Mouse (Mus musculus): ENCODE measurements at regions not wholly inside any gene's neighbourhood (a gene's known extent, or its start where the extent isn't known, plus 50 kb on each side); places are given as distances from the start of the nearest gene placed in this dataset.

DNA sequence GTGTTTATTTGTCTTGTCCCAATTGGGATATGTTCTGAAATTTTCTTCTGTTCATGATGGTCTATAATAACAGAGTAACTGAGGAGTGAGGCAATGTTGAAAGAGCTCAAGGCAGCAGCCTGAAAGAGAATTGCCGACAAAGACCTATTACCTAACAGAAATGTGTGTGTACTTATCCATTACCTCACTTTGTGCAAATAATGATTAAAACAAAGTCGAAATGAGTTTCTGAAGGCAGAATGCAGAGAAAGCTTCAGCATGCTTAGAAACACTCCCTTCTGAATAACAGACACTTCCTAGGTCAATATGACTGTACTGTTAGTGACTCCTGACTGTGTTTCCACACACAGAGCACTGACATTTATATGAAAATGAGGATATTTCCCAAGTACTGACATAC, 63.0 kb downstream of the Kbtbd8 start:
- DNase-seq = no peak

DNA sequence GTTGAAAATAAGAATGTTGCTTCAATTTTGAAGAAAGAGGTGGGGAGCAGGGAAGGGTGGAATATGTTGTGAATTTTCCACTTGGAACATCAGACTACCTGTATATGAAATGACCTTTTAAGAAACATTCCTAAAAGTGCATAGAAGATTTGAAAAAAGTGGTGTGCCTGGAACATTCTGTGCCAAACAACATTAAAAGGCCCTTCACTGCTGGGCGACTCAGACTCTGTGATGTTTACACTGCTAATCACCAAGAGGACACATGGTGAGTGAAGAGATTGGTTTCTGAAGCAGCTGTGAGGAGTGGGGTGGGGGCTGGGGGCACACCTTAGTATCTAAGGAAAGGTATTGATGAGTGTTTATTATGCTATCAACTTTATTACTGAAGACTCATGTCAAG, 65.2 kb downstream of the Kbtbd8 start:
- no peak for DNase-seq

DNA sequence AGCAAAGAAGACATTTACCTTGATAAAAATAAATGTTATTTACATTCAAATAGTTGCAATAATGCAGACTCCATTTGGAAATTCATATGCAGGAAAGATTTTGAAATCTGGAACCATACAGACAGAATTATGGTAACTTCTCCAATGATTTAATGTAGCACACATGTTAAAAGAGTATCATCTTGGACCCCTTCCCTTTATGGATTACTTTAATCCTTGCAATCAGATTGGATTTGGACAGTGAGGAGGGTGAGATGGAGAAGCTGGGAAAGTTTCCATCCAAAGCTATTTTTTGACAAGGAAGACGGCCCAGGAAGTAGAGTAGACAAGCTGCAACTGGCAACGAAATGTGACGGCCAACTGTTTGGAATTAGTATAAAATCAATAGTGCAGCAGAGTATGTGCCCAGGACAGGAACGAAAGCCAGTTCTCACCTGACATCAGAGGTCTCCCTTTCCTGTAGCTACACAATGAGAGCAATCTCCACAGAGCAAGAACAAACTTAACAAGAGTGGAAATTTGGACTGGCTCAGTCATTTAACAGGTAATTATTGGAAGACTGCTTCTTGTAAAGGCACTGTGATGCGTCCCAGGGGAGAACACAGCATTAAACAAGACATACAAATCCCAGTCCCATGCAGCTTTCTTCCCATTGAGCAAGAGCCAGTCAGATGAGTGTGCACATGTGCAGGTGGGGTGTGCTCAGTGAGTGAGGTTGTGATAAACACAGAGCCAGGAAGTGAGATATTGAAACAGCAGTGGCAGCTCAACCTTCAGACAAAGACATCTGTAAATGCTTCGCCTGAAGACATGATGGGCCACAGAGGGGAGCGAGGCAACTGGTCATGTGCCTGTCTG, 68.3 kb downstream of the Kbtbd8 start:
- DNase-seq = no peak

DNA sequence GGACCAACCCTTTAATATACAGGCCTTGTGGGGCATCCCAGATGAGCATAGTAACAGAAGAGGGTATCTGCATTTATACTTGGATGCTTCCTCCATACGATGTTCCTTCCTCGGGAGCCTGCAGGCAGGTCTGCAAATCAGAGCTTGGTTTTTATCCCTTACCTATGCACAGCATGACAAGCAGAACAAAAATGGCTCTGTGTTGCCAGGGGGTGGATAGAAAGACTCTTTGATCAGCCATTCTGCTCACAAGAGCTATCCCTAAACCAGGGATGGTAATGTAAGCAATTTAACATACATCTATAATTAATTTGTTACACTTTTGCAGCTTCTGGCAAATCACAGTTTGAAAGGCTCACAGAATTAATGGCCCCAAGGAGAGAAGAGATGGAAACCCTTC, 79.6 kb downstream of the Kbtbd8 start:
- no peak for DNase-seq

DNA sequence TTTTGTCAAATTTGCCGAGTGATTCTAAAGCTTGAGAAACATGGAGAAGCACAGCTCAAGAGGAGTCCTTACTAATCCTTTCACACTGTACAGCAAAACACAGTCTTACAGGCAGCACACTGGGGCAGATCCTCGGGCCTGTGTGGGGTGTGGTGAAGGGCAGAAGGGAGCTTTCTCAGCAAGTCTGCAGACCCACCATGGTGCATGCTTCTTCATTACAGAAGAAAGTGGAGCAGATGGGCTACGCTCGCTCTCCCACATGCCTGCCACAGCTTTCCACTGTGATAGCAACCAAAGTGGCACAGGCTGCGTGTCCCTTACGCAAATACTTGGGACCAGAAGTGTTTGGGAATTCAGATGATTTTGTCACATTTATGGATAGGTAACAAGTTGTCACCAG, 81.6 kb downstream of the Kbtbd8 start:
- no peak for DNase-seq

DNA sequence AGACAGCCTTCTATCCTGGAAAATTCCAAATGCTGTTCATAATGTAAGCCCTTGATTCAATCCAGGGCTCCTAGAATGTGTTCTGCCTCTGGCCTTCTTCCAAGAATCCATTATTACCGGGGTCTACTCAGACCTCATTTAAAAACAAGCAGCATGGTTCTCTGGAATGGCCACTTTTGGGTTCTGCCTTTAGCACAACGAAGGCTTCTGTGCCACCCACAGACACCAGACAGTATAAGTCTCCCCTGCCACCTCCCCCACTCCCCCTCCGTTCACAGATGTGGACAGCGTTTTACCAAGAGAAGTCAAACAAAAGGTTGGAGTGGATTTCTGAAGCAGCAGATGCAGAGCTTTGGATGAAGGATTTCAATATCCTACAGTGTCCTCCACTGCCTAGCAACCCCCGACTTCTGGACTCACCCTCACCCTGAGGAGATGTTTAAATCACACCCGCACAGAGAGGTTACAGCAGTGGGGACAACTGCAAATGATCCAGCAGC, 85.3 kb downstream of the Kbtbd8 start:
- no peak for DNase-seq

DNA sequence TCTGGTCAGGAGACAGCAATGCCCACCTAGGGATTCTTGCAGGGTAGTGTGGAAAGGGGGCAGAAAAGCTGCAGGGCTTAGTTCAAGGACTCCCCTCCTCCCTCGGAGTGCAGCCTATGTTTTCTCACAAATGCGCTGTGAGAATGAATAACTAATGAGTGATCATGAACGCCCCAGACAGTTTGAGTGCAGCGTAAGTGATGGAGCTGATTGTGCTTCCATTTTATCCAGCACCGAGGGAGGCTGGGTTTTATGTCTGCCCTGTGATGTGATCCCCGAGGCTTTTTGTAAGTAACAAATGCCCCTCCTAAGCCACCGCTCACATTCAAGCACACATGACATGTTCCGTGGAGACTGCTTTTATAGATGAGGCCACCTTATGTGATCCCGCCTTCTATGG, 85.9 kb downstream of the Kbtbd8 start:
- DNase-seq = no peak

DNA sequence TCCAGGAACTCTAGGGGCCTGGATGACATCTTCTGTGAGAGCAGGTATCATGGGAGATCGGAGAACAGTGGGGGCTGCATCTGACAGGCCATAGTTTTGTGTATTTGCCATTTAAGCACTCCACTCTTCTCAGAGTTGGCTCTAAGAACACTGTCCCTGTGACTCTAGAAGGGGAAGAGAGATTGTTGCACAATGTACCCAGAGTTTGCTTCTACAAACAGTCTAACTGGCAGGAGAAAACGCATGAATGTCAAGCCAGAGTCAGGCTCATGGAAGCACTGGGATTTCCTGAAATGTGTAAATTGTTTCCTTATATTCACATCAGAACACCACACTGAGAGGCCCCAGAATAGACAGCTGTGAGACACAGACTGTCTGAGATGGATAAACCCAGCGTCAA, 87.2 kb downstream of the Kbtbd8 start:
- no peak for DNase-seq

DNA sequence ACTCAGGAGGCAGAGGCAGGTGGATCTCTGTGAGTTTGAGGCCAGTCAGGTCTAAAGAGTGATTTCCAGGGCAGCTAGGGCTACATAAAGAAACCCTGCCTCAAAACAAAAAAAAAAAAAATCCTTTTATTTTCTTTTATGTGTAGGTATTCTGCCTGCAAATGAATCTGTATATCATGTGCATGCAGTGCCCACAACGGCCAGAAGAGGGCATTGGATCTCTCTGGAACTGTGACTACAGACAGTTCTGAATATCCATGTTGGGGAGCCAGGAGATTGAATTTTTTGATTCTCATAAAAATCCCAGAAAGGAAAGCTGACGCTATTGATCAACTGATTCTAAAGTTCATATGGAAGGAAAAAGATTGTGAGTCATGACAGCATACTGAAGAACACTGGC, 90.0 kb downstream of the Kbtbd8 start:
- DNase-seq = peak; percentile 61

DNA sequence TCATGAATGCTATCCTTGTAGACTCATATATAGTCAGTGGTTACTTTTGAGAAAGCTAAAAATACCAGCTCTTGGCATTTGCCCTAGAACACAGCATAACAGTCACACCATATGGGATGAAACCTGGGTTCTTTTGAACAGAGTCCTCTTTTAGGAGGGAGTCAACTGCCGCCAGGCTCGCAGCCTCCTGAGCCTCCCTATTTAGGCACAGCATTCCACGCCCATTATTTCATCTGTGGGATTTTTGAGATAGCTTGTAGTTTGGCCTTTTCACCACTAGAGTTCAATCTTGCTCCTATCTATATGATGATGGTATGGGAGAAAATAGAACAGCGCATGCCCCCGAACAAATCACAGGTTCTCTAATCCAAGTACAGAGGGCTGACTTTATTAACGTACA, 100.4 kb downstream of the Kbtbd8 start:
- DNase-seq = no peak

DNA sequence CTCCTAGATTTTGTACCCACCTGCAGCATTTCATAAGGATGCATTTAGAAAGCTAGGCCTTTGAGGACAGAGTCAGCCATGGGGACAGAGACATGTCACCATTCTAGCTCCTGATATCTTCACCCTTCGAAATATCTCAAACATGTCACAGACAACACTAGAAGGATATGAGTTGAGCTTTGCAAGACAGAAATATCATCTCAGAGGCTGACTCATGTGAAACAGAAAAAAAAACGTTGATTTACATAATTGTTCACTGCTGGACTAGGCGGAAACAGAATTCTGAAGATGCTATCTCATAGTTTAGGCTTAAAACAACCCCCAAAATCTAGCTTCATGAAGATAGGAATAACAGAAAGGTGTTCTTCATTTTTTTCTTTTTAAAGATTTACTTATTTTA, 101.8 kb downstream of the Kbtbd8 start:
- no peak for DNase-seq

DNA sequence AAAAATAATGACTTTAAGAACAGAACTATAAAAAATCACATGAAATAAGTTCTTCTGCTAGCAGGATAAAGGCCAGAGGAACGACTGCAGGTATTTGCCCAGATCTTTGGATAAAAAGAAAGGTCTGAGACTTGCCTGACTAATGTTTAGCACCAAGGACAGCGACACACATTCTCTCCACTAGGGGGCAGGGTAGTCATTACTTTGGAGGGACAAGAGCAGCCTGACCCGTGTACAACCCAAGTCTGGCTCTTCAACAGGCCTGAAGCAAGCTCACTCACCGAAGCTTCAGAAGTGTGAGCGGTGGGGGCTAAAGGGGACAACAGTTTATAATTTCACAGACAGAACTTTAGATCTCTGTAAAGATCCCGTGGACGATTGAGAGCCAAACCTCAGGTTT, 98.4 kb upstream of the Gm10234 start:
- DNase-seq = peak; percentile 92

DNA sequence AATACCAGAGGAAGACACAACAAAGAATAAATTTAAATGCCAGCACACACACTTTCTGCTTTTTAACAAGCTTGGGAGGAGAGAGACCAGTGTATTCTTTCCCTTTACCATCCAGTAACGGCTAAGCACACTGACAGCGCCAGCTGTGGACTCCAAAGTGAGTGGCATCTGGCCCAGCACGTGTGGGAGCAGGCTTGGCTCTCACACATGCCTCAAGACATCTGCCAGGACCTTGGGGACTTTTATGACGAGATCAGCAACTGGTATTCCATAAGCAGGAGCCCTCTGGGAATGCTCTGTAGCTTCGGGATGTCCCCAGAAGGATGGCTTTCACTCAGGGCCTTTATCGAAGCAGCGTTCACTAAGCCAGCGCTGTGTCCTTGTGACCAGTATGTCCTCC, 92.0 kb upstream of the Gm10234 start:
- DNase-seq = no peak

DNA sequence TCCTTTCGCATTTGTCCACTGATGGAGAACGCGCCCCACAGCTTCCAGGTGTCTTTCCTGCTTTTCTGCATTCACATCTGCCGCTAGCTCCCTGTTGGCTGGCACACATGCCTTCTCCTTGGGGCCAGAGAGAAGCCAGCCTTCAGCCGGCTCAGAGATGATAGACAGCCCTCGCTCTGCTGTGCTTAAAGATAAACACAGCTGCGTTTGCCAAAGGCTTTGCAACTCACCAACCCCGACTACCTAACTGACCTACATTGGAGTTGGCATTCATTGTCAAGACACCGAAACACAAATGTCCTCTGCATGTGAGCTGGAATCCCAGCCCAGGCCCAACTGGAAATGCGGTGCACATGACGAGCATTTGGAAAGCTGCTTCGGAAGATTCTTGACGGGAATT, 87.2 kb upstream of the Gm10234 start:
- DNase-seq = no peak

DNA sequence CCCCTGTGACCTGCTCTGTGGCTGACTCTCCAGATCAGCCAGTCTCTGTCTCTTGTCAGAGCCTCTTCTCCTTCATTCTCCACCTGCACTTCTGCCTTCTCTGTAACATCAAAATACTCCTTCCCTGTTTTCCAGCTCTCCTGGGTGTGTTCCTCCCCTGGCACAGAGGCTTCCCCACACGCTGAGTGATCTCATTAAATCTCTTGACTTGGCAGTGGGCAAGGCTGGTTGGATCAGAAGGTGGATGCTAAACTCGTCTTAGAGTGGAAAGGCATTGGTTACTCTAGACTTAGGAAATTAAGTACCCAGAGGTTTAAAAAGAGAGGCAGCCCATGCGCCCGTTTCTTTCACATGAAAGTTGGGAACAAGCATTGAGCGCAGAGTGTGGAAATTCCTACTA, 78.3 kb upstream of the Gm10234 start:
- DNase-seq = no peak

DNA sequence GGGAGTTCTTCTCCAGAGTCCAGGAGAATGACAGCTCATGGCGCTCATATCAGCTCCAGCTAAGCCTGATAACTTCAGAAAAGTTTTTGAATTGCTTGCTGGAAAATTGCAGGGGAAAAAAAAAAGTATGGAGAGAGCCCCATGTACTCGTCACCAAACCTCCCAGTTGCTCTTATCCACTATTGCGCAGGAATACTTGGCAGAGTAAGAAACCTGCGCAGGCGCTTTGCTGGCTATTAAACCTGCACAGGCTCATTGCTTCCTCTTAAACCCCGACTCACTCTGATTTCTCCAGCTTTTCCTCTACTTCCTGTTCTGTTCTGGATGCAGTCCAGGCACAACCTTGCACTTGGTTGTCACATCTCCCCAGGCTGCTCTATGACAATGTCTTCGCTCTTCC, 77.0 kb upstream of the Gm10234 start:
- DNase-seq = no peak

DNA sequence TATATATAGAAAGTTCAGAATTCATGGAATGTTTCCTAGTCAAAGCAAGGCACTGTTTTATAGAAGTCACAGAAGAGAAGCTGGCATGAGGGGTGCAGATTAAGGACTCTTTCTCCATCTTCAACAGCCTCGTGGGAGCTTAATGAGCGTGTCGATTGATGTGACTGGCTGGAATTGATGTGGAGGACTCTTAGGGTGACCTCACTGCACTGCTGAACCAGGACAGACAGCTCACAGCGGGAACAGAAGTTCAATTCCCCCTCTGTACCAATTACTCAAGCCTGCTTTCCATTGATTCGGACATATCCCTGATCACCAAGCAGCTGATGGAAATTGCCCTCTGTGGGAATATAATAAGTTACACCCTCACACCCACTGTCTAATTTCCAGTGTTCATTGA, 65.6 kb upstream of the Gm10234 start:
- no peak for DNase-seq

DNA sequence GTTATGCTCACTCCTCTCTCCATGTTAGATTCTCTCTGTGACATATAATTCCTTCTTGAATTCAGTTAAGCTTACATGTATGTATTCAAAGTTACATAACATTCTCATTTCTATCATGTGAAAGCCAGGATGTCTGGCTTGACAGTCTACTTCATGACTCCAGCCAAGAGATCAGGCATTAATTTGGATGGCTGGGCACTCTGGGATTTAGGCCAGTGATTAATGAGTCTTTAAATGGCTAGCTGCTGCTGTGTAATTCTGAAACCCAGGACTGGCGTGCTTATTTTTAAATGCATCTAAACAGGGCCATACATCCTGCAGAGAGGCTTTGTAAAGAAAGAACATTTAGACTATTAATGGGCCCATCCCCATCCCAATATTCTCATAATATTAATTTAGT, 60.9 kb upstream of the Gm10234 start:
- DNase-seq = no peak

DNA sequence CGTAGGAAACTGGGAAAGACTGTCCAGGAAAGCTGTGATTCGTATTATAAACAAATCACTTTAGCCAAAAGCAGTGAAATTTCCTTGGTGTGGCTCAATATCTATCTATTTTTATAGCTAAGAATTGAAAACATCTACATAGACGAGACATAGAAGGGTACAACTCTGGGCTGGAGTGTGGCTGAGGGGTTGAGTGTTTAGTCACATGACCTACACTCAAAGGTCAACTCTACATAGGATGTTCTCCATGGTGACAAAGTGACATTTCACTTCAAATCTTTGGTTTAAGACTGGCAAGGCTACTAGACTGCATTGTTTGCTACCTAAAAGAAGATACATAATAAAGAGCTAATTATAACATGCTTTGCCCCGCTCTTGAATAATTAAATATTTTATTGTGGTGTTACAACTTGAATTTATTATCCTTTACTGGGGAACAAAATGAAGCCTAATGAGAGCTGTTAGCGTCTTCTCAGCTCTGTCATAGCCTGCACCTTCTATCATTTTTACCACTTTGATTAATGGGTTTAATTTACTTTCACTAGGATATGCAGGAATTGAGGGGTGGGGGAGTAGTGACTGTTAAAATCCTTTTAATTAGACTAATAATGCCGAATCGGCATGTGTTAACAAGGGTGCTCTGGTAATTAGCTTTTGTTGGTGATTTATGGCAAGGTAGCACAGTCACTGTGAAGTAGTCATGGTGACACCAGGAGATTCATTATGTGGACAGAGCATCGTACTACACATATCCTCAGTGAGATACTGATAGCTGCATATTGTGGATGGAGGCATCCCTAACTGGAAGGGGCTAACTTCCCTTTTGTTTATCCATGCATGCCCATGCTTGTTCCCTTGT, 57.7 kb upstream of the Gm10234 start:
- no peak for DNase-seq

DNA sequence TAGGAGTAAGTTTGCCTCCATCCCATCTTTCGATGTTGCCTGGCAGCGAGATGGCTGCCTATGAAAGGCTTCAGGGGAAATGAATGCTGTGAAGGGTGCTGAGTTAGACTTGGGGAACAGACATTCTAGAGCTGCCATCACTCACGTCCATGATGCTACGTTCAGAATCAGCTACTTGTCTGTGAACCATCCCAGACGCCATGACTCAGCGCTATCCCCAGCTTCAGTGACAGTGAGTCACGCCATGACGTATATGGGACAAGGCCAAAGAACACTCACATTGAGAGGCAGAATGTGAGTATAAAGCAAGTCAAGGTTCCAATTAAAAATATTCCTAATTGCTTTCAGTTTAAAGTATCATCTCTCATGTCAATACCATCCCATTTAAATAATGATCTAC, 52.4 kb upstream of the Gm10234 start:
- DNase-seq = peak; percentile 59

All from adrenal gland, postnatal 10 days (tissue).